Mouse (Mus musculus) brain, embryonic 14.5 days (tissue): ENCODE measurements around the gene 1700025G04Rik.

Experiments
- CTCF ChIP-seq: fragments of 200-500 bp; IDR thresholded peaks from 2 replicates; pipeline ENCODE4 v1.5.1; 2012; ENCODE audit warnings: inconsistent platforms, mild to moderate bottlenecking, moderate library complexity, borderline replicate concordance; ENCODE audit not compliant: insufficient read depth, insufficient read length; ENCODE audit errors: extremely low read depth
- POLR2A ChIP-seq: fragments of 200-500 bp; IDR thresholded peaks from 2 replicates; pipeline ENCODE4 v1.6.1; 2012; ENCODE audit warnings: mild to moderate bottlenecking, inconsistent platforms, borderline replicate concordance; ENCODE audit not compliant: poor library complexity, insufficient read depth, insufficient read length, severe bottlenecking; ENCODE audit errors: extremely low read depth

DNA sequence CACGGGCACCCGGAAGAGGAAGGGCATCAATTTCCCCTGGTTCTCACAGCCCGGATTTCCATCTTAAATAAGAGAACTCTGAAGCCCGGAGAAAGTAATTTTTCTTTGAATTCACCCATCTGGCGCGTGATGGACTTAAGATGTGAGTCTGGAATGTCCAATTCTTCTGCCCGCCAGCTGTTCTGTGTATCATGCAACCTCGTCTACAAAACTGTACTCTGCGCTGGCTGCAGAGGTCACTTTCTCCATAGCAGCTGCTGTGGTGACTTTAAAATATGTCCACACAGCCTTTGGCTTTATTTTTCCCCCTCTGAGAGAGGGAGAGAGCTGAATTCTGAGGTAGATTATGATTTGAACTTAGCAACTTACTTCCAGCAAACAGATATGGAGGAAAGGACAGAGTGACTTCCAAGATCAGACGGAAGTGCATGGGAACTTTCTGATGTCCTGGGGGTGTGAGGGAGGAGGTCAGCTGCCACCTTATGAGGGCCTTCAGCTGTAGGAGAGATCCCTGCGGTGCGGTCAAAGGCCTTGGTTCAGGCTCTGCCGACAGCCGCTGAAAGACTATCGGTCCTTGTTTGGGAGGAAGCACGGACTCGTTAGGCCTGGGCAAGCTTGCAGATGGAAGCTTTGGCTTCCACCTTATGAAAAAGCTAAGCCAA lies 226.7 kb downstream of the 1700025G04Rik start:
- TF ChIP-seq CTCF (no peak), POLR2A (no peak)
